Mouse (Mus musculus): Measurements from ENCODE around the gene Crtap.
"Not testable (repeated sequence)": the region's sequence is repeated elsewhere in the genome, so short reads cannot be mapped to it uniquely, and the experiment has no call there.

Crtap gene

DNA sequence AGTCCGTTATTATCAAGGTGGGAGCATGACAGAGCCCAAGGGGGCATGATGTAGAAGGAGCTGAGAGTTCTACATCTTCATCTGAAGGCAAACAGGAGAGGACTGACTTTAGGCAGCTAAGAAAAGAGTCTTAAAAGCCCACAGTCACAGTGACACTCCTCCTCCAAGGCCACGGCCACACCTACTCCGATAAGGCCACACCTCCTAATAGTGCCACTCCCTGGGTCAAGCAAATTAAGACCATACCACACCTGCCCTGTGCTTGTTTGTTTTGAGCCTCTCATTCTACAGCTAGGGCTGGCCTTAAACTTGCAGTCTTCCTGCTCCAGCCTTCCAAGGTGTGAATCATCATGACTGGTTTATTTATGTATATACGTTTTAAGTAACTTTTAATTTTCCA lies 4.8 kb upstream of the Crtap start:
- DNase-seq (ENCODE audit: low read depth, low spot score): peak; percentile 88

DNA sequence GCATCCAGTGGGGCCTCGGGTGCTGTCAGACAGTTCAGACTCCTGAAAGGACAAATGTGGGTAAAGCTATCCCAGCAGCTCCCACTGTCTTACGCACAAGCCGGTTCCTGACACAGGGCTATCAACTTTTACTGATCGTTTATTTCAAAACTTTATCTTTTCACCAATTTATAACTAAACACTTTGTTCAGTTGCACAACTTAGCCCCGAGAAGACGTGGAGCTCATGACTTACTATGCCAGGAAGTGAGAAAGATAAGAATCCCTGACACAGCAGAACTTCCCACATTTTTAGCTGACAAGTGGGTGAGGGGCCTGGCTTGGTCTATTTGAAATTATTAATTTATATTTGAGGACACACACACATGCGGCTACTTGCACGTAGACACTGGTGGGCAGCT lies 4.2 kb upstream of the Crtap start:
- no peak for DNase-seq (ENCODE audit: low read depth, low spot score)

DNA sequence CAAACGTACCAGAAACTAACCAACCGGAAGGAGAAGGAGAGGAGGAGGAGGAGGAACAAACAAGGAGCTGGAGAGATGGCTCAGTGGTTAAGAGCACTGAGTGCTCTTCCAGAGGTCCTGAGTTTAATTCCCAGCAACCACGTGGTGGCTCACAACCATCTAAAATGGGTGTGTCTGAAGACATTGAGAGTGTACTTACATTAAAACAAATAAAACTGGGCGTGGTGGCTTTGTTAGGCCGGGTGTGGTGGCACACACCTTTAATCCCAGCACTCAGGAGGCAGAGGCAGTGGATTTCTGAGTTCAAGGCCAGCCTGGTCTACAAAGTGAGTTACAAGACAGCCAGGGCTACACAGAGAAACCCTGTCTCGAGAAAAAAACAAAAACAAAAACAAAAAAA lies 3.7 kb upstream of the Crtap start:
- DNase-seq (ENCODE audit: low read depth, low spot score): peak; percentile 80

DNA sequence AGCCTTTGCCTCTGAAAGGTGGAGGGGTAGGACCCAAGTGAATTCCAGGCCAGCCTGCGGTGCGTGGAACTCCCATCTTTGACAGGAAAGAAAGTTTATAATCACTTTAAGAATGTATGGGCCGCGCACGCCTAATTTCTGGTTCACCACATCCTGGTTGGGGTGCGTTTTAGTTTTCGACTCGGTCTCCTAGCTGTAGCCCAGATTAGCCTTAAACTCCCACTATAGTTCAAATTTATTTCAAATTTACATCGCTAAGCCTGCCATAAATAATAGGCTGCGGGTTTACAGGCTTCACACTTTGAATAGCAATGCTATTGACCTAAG lies 237 bp upstream of the Crtap start:
- DNase-seq (ENCODE audit: low read depth, low spot score): no peak

DNA sequence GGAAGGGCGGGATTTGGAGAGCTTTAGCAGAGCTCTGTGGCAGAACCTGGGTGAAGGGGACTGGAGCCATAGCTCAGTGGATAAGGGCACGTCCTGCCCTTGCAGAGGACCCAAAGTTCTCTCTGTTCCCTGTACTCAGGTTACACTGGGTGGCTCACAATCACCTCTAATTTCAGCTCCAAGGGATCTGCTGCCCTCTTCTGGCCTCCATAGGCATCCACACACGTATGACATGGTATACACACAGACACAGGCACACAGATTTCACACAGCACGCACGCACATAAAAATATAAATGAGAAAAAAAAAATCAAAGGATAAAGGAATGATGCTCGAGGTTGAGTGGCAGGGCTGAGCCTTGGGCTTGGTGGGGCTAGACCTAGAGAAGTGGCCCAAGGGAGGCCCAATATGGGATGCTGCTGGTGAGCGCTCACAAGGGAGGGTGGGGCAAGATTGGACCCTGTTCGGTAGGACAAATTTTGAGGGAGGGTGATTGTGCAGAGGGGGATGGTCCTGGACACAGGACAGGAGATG lies 1.0 kb downstream of the Crtap start:
- peak; percentile 91 for DNase-seq (ENCODE audit: low read depth, low spot score)

DNA sequence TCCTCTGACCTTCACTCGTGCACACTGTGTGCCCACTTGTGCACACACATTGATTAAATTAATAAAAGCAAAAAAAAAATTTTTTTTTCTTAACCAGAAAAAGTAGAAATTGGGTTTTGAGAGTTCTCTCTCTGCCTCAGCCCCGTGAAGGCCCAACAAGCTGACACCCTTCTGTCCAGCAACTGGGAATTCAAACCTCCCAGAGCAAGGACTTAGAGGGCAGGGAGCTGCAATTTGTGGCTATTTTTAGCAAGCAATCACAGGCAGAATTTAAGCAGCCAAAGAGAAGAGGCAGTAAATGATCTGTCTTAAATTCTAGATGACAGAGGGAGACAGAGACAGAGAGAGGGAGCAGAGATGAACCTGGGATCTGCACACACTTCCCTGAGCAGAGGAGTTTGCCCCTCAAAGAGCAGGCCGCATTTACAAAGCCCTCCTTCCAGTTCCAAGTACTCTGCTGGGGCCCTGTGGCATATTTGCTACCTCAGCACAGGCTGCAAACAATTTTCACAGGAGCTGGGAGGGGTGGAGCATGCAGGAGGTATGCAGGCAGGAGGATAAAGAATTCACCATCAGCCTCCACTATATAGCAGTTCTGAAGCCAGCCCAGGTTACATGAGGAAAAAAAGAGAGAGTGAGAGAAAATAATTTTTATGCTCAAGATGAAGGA lies 1.6 kb downstream of the Crtap start:
- DNase-seq (ENCODE audit: low read depth, low spot score): no peak

DNA sequence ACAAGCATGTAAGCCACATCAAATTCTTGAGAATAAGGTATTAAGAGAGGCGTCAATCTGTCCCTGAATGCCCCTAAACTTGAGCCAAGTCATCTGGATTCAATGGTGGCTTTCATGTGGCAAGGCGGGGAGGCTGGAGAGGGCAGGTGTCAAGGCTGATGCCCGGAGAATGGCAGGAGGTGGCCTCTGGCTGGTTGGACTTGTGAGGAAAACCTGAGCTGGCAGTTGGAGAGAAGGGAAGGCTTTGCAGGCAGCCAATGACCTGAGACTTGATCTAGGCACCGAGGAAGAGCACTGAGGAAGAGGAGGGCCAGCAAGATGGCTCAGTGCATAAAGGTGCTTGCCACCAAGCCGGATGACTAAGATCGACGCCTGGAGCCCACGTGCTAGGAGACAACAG lies 2.2 kb downstream of the Crtap start:
- no peak for DNase-seq (ENCODE audit: low read depth, low spot score)

DNA sequence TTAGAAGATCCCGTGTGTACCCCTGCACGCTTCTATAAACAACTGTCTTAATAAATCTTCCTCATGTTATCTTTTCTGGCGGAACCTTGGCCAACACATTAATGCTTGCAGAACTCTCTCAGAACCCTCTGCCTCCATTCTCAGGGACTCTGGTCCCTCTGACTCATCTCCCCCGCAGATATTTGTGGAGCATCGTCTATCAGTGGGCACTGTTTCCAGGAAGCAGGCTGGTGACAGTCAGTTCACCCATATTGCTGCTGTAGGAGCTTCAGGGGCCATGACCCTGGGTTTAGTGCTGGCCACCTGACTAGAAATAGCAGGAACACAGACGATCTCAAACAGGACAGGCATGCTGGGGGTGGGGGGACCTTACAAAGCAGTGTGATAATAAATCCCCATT lies 3.4 kb downstream of the Crtap start:
- DNase-seq (ENCODE audit: low read depth, low spot score): no peak

DNA sequence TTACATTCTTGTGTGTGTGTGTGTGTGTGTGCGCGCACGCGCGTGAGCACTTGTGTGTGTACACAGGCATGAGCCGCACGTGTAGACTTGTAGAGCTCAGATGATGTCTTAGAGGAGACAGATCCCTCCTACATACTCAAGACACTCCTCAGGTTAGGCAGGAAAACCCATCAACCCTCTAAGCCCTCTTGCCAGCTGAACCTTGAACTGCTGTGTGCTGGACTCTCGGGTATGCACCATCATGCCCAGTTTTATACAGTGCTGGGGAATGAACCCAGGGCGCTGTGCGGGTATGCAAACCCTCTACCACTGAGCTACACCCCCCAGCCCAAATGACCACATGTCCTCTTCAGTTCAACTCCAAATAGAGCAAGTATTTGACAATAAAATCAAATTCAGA lies 5.3 kb downstream of the Crtap start:
- no peak for DNase-seq (ENCODE audit: low read depth, low spot score)

DNA sequence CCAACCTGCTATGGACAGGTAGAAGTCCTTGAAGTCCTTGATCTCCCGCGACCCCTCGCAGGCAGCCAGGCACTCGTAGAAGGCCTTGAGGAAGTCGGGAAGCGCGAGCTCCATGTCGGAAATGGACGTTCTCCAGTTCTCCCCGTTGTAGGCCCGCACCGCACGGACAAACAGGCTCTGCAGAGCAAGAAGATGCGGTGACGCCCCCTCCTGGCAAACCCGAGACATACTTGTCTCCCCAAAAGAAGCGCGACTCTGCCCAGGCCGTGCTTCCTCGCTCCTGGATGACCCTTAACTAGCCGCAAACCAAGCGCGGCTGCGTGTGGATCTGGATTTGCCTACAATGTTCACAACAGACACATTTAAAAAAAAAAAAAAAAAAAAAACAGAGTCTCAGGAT lies 5.8 kb downstream of the Crtap start:
- DNase-seq (ENCODE audit: low read depth, low spot score): peak; percentile 76

DNA sequence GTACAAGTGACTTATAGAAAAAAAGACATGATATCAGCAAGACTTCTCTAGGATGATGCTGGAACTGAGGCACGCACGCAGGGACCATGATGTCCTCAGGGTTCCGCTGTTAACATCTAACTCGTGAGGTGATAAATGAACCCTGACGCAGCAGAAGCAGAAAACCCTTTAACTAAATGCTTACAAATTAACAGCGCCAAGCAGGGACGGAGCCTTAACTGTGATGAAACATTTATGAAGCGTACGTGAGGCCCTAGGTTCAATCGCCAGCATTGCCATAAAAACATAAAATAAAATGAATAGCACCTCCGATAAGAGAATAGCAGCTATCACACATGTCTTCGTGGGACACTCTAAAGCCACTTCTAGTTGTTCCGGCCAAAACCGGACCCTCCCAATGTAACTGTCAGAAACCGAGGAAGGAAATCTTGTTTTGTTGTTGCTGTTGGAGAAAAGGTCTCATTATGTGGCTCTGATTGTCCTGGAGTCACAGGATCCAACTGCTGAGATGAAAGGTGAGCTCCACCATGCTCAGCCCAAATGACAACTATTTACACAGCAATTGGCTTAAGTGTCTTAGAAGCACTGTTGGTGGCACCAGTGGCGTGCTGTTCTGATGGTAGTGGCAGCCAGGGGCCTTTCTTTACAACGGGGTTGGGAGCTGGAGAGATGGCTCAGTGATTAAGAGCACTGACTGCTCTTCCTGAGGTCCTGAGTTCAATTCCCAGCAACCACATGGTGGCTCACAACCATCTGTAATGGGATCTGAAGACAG lies 7.4 kb downstream of the Crtap start:
- no peak for DNase-seq (ENCODE audit: low read depth, low spot score)

DNA sequence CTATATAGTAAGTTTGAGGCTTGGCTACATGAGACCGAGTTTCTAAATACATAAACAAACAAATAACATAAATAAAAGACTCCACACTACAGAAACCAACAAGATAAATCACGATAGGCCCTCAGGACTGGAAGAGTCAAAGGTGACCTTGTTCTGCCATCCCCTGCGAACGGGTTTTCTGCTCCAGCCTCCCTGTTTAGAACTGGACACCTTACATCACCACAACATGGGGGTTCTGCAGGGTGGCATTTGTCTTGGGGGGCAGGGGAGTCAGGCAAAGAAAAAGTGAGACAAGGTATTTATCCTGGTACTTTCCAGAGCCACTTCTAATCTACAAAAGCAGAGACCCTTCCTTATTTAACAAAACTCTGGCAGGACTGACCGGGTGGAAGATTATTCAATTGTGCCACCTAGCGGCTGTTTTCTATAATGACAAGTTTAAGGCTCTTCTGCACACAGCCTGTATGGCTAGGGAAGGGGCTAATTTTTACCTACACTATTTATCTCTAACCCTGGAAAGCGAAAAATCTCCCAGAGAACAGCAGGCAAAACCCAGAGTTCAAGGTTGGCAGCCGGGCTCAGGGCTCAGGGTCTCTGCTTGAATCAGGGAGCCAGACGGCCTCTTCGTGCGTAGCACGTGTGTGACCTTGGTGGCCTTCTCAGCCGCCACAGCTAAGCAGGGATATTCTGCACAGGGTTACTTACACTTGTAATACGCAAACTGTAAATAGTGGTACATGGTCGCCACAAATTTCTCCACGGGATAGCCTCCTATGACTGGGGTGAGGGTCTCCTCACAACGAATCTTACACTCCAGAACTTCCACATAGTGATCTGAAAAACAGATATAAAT lies 9.4 kb downstream of the Crtap start:
- DNase-seq (ENCODE audit: low read depth, low spot score): peak; percentile 75

DNA sequence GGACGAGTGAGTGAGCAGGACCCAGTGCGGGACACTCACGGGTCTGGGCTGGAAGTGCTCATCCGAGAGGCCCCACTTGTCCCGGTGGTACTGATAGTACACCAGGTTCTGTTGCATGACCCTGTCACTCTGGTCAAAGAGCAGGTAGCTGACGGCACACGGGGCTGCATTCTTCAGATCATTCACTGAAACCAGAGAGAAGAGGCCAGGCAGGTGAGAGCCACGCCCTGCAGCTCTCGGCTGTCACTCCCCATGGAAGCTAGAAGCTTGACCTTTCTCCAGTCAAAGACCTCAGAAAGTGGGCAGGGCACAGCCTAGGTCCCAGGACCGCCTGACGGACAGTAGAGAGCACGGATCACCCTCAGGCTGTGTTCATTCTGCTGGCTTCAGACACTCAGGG lies 10.6 kb downstream of the Crtap start:
- peak; percentile 49 for DNase-seq (ENCODE audit: low read depth, low spot score)

DNA sequence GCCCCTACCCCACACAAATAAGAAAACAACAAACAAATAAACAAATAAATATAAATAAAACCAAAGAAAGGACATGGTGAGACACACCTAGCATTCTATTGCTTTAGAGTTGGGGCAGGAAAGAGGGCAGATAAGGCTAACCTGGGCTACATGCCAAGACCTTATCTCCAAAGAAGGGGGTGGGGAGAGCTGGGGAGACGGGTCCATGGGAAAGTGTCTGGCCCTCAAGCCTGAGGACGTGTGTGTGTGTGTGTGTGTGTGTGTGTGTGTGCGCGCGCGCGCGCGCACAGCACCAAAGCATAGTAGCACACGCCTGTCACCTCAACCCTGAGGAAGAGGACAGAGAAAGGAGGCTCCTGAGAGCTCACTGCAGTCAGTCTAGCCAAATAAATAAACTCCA lies 13.3 kb downstream of the Crtap start:
- DNase-seq (ENCODE audit: low read depth, low spot score): no peak

DNA sequence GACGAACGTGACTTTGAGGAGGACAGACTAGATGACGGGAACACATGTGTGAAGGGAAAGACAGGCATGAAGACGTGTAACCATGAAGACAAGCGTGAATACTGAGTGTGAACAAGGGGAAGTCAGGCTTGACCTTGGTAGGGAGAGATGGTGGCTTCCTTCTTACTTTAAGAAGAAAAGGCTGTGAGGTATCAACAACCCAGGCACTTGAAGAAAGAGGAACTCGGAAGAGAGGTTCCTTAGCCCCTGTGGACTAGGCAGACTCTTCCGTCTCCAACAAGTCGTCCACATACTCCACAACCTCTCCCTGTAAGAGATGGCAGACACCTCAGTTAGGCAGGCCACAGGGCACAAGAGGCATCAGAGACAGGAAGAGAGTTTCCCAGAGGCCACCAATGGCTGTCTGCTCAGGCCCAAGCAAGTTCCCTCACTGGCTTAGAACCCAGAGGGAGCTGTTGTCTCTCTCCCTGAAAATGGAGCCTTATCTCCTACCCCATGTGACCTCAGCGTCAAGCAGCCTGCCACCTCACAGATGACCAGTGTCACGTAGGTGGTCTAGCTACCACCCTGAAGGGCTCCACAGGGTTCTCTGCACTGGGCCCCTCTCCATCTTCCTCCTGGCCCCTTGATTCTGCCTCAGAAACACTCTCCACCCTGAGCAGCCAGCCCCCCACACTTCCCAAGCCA lies 15.1 kb downstream of the Crtap start:
- no peak for DNase-seq (ENCODE audit: low read depth, low spot score)

DNA sequence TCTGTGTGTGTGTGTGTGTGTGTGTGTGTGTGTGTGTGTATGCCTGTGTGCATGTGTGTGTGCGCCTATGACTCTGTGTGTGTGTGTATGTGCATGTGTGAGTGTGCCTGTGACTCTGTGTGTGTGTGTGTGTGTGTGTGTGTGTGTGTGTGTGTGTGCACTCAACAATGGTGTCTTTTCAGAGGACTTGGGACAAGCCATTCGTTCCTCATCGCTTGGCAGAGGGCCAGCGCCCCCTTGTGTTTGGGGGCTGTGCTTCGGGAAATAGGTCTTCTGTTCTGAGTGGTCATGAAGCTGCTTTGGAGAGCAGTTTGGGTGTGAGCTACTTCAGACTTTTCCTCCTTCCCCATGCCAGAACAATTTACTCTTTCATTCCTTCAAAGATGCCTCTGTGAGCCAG lies 18.8 kb downstream of the Crtap start:
- peak; percentile 69 for DNase-seq (ENCODE audit: low read depth, low spot score)

DNA sequence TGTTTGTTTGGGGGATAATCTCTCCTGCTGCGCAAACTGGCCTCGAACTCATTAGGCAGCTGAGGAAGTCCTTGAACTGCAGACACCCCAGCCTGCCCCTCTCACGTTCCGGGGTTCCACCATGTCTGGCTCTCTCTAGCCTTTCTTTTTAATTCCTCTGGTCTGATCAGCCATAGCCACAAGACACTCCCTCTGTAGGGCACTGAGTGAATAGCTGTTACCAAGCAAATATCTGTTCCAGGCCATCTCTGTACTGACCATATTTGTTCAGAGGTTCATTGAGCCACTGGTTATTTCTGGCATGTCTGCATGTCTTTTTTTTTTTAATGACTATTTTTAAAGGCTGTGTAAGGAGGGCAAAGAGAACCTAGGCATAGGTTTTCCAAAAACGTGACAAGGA lies 21.1 kb downstream of the Crtap start:
- DNase-seq (ENCODE audit: low read depth, low spot score): not testable (repeated sequence)

DNA sequence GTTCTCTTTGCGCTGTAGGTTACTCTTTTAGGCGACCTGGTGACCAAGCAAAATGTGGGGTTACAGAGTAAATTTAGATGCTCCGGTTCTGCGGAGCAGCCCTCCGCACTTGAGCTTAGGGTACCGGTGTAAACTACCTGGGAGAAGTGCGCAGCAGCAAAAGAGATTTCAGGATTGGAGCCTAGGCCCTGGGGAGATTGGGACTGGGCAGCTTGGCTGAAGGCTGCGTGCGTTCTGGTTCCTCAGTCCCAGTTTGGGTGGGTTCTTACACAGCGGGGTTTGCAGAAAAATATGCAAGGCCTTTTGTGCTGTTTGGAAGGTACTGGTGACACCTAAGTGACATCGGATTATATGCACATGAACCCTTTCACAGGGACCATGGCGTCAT lies 22.0 kb downstream of the Crtap start:
- DNase-seq (ENCODE audit: low read depth, low spot score): no peak

DNA sequence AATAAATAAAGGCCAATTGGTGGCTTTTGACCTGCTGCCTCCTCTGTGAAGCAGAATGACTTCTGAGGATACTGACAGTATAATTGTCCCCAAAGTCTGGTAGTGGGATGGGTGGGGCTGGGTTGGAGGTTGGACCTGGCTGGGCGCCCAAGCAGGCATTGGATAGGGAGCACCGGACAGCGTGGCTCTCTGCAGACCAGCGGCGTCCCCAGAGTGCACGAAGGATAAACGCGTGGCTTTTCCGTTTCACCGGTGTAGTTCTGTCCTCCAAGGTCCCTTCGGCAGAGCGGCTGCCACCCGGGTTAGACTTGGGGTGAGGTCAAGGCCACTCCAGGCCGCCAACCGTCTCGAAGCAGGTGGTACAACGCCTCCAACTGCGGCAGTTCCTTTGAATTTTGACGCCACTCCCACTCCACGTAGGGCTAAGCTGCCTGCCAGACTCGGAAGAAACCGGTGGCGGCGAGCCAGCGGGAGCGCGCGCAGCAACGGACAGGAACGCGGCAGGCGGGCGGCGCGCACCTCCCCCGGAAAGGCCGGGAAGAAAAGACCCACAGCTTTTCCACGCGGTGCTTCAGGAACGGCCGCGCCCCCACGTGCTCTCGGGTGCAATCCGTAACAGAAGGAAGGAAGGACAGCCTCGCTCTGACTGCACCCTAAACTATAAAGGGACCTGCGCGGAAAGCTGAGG lies 22.5 kb downstream of the Crtap start:
- peak; percentile 79 for DNase-seq (ENCODE audit: low read depth, low spot score)

DNA sequence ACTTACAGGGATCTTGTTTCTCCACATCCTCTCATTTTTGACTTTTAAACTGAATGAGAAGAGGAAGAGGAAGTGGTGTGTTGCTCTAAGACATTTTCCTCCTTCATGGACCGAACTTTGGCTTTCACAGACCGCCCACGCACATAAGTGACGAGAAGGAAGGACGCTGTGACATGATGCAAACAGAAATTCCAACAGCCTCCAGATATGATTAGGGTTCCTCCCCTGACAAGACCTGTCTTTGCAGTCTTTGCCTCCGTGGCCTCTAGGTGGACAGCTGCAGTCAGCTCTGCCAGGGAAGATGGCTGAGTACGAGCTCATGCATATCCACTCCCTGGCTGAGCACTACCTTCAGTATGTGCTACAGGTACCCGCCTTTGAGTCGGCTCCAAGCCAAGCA lies 60.6 kb downstream of the Crtap start, which contains the start of gene Bcl2a1c:
Gene Bcl2a1c (plus strand): TSS at position 281 of the 400 bp plus-strand sequence.
- not testable (repeated sequence) for DNase-seq (ENCODE audit: low read depth, low spot score)

DNA sequence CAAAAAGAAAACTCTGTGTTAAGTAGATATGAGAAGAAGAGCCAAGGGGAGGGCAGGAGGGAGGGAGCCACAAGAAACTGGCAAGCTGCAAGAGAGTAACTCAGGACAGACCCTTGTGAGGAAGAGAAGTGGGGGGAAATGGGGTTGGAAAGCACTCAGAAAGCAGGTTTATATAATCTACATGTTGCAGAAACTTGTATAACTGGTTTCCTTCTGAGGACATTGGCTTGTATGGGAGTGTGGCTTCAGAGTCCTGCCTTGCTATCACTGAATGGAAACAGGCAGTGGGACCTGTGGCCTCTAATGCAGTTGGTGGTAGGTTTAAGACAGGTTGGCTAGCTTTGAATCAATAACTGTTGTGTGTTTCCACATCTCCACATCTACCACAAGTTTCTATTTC lies 62.1 kb downstream of the Crtap start:
- not testable (repeated sequence) for DNase-seq (ENCODE audit: low read depth, low spot score)

Measured in R1 (cell line).